Mouse (Mus musculus) Patski (cell line): ENCODE measurements around the gene B3gat3. TPM values are rescaled to one million over a fixed set of nuclear protein-coding genes. Genes with fewer than 3 reads are reported as not detected.

ENCODE experiments used
- ATAC-seq: fragments of 100-300 bp; one replicate; pipeline ENCODE4 v1.8.0; 2021
- CTCF ChIA-PET: fragments of 350-600 bp; sonication (Branson Sonifier 250); formaldehyde crosslinking; loops from one replicate; lab custom pipeline; 2022; ENCODE audit warnings: inconsistent platforms; lab: Charles Lee
- POLR2A ChIA-PET: fragments of 350-600 bp; sonication (Branson Sonifier 250); formaldehyde crosslinking; loops from one replicate; lab custom pipeline; 2022; ENCODE audit warnings: antibody characterized with exemption, inconsistent platforms; lab: Charles Lee
- DNase-seq: peaks from one replicate; pipeline ENCODE4 v3.0.0-alpha.2; 2011; ENCODE audit warnings: low read depth, low spot score
- H3K27me3 ChIP-seq: fragments of 371-371 bp; one replicate; pipeline ENCODE4 v1.5.1; 2021
- CTCF ChIP-seq: fragments of 100-300 bp; IDR thresholded peaks from one replicate; pipeline ENCODE4 v1.5.1; 2021
- in situ Hi-C: fragments of 300-500 bp; cut with MboI; formaldehyde crosslinking; loops from 3 replicates; pipeline ENCODE4 v1.11.1; 2018; ENCODE audit warnings: low pct_unique_long_range_greater_than_20kb, mixed read lengths
- polyA plus RNA-seq: library from polyadenylated mRNA; unstranded; gene quantifications from one replicate; pipeline ENCODE4 v1.2.3, GENCODE M21; 2021

The B3gat3 gene
- polyA plus RNA-seq, 1 experiment from 2014 or later: 53.3 TPM

GRCm38 (mm10) chr19:8941515-8942217 lies 21.5 kb downstream of the B3gat3 start, which contains the start of gene Mta2:
TSS of gene Mta2 (plus strand) at chr19:8941875.
- peak; percentile 89 for DNase-seq
- H3K27me3 ChIP-seq: no peaks in the 10 kb centered on the region
- ATAC-seq: peak; percentile 90
- CTCF ChIA-PET: interaction anchor here (0.9 to 1.3 kb wide), 2 partner anchors 12 to 54 kb away, joined by 3 to 4 read pairs; partner anchors contain the start of gene Tut1
- in situ Hi-C loops: no loop called here
- POLR2A ChIA-PET: interaction anchor here (0.6 to 2.0 kb wide), 5 partner anchors 9 to 1157 kb away, joined by 3 to 16 read pairs (median 6); no protein-coding TSS in a partner anchor
- TF ChIP-seq CTCF: no peak

- DNase-seq (no peak), ATAC-seq (peak; percentile 40)
- ChIA-PET POLR2A (interaction anchor here (1.6 to 2.0 kb wide), 2 partner anchors 9 to 11 kb away, joined by 6 to 16 read pairs; no protein-coding TSS in a partner anchor), CTCF (interaction anchor here (1.2 to 1.3 kb wide), 2 partner anchors 11 kb away, joined by 4 to 5 read pairs; partner anchors contain the start of gene Tut1)
- TF ChIP-seq CTCF: no peak
- H3K27me3 ChIP-seq: no peaks in the 10 kb centered on the region
- in situ Hi-C loops: no loop called here
These were observed 22.2 kb downstream of the B3gat3 start for GRCm38 (mm10) chr19:8942276-8942964.

- CTCF ChIA-PET: interaction anchor here (1.0 to 1.2 kb wide), 2 partner anchors 8 to 10 kb away, joined by 3 to 5 read pairs; partner anchors contain the start of gene Tut1
- no peak for TF ChIP-seq CTCF
- in situ Hi-C loops: no loop called here
These were observed 22.9 kb downstream of the B3gat3 start for GRCm38 (mm10) chr19:8943047-8943446.

GRCm38 (mm10) chr19:8944062-8944461 lies 23.9 kb downstream of the B3gat3 start:
- ATAC-seq: no peak
- DNase-seq: no peak
- CTCF ChIA-PET: interaction anchor here (1.0 kb wide), 1 partner anchor 9 kb away, joined by 3 read pairs; no protein-coding TSS in a partner anchor
- no peak for TF ChIP-seq CTCF
- POLR2A ChIA-PET: interaction anchor here (0.6 to 1.0 kb wide), 4 partner anchors 18 to 1028 kb away, joined by 3 to 5 read pairs (median 4); no protein-coding TSS in a partner anchor
- H3K27me3 ChIP-seq: no peaks in the 10 kb centered on the region
- in situ Hi-C loops: no loop called here

More at GRCm38 (mm10) chr19:8943047-8943446, 22.9 kb downstream of the B3gat3 start:
- POLR2A ChIA-PET: interaction anchor here (0.6 to 0.8 kb wide), 4 partner anchors 19 to 115 kb away, joined by 4 to 8 read pairs (median 6); no protein-coding TSS in a partner anchor
- DNase-seq: no peak
- no peak for ATAC-seq
- no peaks in the 10 kb centered on the region for H3K27me3 ChIP-seq

- ATAC-seq (no peak), DNase-seq (no peak)
- ChIA-PET CTCF (interaction anchor here (0.9 to 1.6 kb wide), 2 partner anchors 33 to 50 kb away, joined by 3 read pairs; no protein-coding TSS in a partner anchor), POLR2A (interaction anchor here (0.6 kb wide), 1 partner anchor 51 kb away, joined by 4 read pairs; no protein-coding TSS in a partner anchor)
- H3K27me3 ChIP-seq: no peaks in the 10 kb centered on the region
- in situ Hi-C loops: no loop called here
- no peak for TF ChIP-seq CTCF
These were observed 24.6 kb downstream of the B3gat3 start for GRCm38 (mm10) chr19:8944750-8945149.

GRCm38 (mm10) chr19:8945251-8945650 lies 25.1 kb downstream of the B3gat3 start:
- ChIA-PET POLR2A (interaction anchor here (0.6 to 0.7 kb wide), 2 partner anchors 51 to 121 kb away, joined by 3 to 4 read pairs; no protein-coding TSS in a partner anchor), CTCF (interaction anchor here (0.9 to 1.6 kb wide), 2 partner anchors 32 to 51 kb away, joined by 3 read pairs; no protein-coding TSS in a partner anchor)
- H3K27me3 ChIP-seq: no peaks in the 10 kb centered on the region
- ATAC-seq (no peak), DNase-seq (no peak)
- in situ Hi-C loops: no loop called here
- no peak for TF ChIP-seq CTCF

GRCm38 (mm10) chr19:8946929-8947328 lies 26.8 kb downstream of the B3gat3 start:
- no peak for TF ChIP-seq CTCF
- DNase-seq (no peak), ATAC-seq (no peak)
- in situ Hi-C loops: no loop called here
- ChIA-PET CTCF (no interaction called here), POLR2A (interaction anchor here (0.6 to 0.7 kb wide), 2 partner anchors 66 to 189 kb away, joined by 3 read pairs; no protein-coding TSS in a partner anchor)
- no peaks in the 10 kb centered on the region for H3K27me3 ChIP-seq

GRCm38 (mm10) chr19:8950190-8950589 lies 30.0 kb downstream of the B3gat3 start:
- no peak for TF ChIP-seq CTCF
- ChIA-PET CTCF (interaction anchor here (1.1 kb wide), 1 partner anchor 11 kb away, joined by 4 read pairs; no protein-coding TSS in a partner anchor), POLR2A (interaction anchor here (1.1 to 1.5 kb wide), 2 partner anchors 8 to 61 kb away, joined by 5 to 6 read pairs; partner anchors contain the start of gene Mta2)
- ATAC-seq (no peak), DNase-seq (no peak)
- no peaks in the 10 kb centered on the region for H3K27me3 ChIP-seq
- in situ Hi-C loops: no loop called here

GRCm38 (mm10) chr19:8952241-8952640 lies 32.1 kb downstream of the B3gat3 start:
- H3K27me3 ChIP-seq: no peaks in the 10 kb centered on the region
- ChIA-PET CTCF (interaction anchor here (1.0 to 1.4 kb wide), 6 partner anchors 9 to 144 kb away, joined by 3 to 4 read pairs (median 3); no protein-coding TSS in a partner anchor), POLR2A (interaction anchor here (0.6 to 1.3 kb wide), 4 partner anchors 11 to 74 kb away, joined by 3 to 4 read pairs (median 4); no protein-coding TSS in a partner anchor)
- no peak for ATAC-seq
- in situ Hi-C loops: no loop called here
- DNase-seq: no peak
- TF ChIP-seq CTCF: no peak
